Mouse (Mus musculus) erythroblast, embryonic 14.5 days (primary cell): ENCODE measurements around the gene Fa2h. TPM values are rescaled to one million over a fixed set of nuclear protein-coding genes. Genes with fewer than 3 reads are reported as not detected.
A peak's percentile ranks its signal among the peaks of the same experiment; 100 is the strongest.
"Not testable (repeated sequence)": the region's sequence is repeated elsewhere in the genome, so short reads cannot be mapped to it uniquely, and the experiment has no call there.

Source experiments
- H3K27me3 ChIP-seq: 2 replicates; pipeline ENCODE4 v1.6.1; 2012; ENCODE audit warnings: inconsistent platforms; ENCODE audit not compliant: control insufficient read depth
- H3K36me3 ChIP-seq: 2 replicates; pipeline ENCODE4 v1.6.1; 2012; ENCODE audit warnings: mild to moderate bottlenecking, inconsistent platforms; ENCODE audit not compliant: control insufficient read depth
- H3K4me1 ChIP-seq: 2 replicates; pipeline ENCODE4 v1.6.1; 2012; ENCODE audit warnings: inconsistent platforms; ENCODE audit not compliant: control insufficient read depth
- H3K4me3 ChIP-seq: replicated peaks from 2 replicates; pipeline ENCODE3; 2012; ENCODE audit warnings: moderate library complexity, mild to moderate bottlenecking, inconsistent platforms
- H3K9me3 ChIP-seq: 2 replicates; pipeline ENCODE4 v1.6.1; 2012; ENCODE audit warnings: low read length, inconsistent platforms, mixed read lengths; ENCODE audit not compliant: control insufficient read depth
- GATA1 ChIP-seq: IDR thresholded peaks from 2 replicates; pipeline ENCODE4 v1.6.1; 2012; ENCODE audit warnings: low read length, inconsistent platforms, mixed read lengths
- TAL1 ChIP-seq: IDR thresholded peaks from 3 replicates; pipeline ENCODE4 v1.6.1; 2012; ENCODE audit warnings: low read length, inconsistent platforms, mixed read lengths
- polyA plus RNA-seq: library from polyadenylated mRNA; stranded (reverse); fragments of >175 nt; gene quantifications from 2 replicates; pipeline ENCODE4 v1.2.3, GENCODE M21; 2012

Fa2h gene
- polyA plus RNA-seq, 1 experiment = not detected

DNA sequence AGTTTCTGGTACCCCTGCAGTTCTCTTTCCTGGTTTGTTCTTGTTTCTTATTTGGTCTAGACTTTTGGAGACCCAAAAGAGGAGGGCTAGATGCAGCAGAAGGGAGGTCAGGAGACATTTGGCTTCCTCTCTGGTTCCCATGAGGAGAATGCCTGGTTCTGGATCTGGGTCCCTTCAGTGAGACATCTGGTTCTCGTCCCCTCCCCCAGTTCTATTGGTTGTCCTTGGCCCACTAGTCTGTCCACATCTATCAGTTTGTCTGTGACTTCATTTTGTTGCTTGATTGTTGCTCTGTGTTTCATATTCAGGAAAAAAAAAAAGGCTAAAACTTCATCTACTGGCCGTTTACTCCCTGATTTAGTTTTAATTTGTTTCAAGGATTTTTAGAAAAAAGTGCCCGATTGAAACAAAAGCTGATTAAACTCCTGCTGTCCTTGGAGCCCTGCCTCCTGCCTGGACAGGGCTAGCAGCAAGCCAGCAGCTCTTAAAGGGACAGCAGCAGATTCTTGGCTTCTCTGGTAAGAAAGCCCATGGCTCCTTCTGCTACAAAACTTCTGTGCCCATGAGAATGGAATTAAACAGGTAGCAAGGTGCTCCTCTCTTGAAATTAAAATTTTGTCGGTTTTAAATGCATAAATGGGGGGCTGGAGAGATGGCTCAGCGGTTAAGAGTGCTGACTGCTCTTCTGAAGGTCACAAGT, 88.4 kb downstream of the Fa2h start:
- Histone ChIP-seq H3K9me3 (no peaks in the 10 kb centered on the region), H3K4me3 (no peak overlapping the region), H3K27me3 (no peaks in the 10 kb centered on the region), H3K36me3 (no peaks in the 10 kb centered on the region), H3K4me1 (peaks cover 6% of the 10 kb centered on the region)
- no peak for TF ChIP-seq TAL1

DNA sequence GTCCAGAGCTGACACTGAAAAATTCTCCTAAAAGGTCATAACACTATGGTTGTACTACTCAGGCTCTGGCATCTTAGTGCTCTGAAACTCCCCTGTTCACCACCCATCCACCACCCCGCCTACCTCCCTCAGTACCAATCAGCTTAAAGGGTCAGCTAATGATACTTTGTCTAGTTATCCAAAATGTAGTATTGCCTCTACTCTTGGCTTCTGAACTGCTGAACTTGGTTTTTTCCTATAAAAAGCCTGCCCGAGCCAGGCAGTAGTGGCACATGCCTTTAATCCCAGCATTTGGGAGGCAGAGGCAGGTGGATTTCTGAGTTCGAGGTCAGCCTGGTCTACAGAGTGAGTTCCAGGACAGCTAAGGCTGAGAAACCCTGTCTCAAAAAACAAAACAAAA, 89.3 kb downstream of the Fa2h start:
- Histone ChIP-seq H3K4me3 (no peak overlapping the region), H3K36me3 (no peaks in the 10 kb centered on the region), H3K9me3 (no peaks in the 10 kb centered on the region), H3K27me3 (no peaks in the 10 kb centered on the region), H3K4me1 (peaks cover 6% of the 10 kb centered on the region)
- TF ChIP-seq TAL1 = no peak
- TF ChIP-seq GATA1 = no peak

DNA sequence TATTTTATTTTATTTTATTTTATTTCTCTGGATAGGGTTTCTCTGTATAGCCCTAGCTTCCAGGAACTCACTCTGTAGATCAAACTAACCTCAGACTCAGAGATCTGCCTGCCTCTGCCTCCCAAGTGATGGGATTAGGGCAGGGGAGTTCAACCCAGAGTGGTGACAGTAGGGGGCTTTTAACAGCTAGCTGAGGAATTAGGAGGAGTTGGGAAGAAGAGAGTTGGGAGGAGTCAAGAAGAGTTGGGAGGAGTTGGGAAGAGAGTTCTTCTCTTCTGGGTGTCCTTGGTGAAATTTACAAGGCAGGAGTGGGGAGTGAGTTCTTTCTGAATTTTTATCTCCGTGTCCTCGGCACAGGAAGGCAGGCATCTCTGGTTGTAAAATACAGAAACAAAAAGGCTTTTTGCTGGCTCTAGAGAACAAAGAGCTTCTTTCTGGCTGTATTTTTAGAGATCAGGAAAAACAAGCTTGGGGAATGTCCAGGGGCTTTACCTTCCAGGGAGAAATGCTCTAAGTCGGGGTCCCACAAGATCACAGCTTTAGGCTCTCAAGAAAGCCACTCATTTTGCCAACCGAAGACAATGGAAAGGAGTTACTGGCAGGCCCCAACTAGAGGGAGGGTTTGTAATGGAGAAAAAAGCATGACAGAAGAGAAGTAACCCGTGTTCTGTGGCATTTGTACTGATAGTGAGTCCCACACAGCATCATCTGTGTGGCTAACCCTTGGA, 90.4 kb downstream of the Fa2h start:
- H3K27me3 ChIP-seq, H3K9me3 ChIP-seq: not testable (repeated sequence)

DNA sequence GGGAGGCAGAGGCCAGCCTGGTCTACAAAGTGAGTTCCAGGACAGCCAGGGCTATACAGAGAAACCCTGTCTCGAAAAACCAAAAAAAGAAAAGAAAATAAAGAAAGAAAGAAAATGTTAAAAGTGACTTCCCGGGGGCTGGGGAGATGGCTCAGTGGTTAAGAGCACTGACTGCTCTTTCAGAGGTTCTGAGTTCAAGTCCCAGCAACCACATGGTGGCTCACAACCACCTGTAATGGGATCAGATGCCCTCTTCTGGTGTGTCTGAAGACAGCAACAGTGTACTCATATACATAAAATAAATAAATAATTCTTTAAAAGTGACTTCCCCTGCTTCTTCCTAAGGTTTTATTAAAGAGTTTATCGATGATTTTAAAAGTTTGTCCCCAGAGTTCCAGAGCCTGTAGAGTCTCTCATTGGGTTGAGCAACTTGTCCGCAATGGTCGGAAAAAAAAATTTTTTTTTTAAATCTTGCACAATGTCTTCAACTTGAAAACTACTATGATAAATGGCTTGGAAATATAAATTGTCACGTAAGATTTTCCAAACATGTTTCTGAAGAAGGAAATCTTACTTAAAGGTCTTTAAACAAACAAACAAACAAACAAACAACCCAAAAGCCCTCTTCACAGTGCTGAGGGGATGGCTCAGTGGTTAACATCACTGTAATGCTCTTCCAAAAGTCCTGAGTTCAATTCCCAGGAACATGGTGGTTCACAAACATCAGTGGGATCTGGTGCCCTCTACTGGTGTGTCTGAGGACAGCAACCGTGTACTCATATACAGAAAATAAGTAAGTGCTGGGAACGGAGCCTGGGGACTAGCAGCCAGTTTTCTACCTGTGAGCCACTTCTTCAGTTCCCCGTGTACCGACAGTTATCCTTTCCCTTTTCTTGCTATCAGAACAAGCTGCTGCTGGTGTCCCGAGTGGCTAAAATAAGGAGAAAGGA, 92.8 kb downstream of the Fa2h start:
- H3K36me3 ChIP-seq = peaks cover 24% of the 10 kb centered on the region
- no peaks in the 10 kb centered on the region for H3K9me3 ChIP-seq
- H3K4me3 ChIP-seq = peak overlapping the region; percentile 100
- H3K4me1 ChIP-seq = peaks cover 28% of the 10 kb centered on the region
- TF ChIP-seq TAL1 = no peak
- no peak for TF ChIP-seq GATA1
- H3K27me3 ChIP-seq = no peaks in the 10 kb centered on the region

More for the DNA sequence above, 90.4 kb downstream of the Fa2h start:
- not testable (repeated sequence) for H3K4me3 ChIP-seq, H3K36me3 ChIP-seq
- H3K4me1 ChIP-seq = peaks cover 10% of the 10 kb centered on the region

DNA sequence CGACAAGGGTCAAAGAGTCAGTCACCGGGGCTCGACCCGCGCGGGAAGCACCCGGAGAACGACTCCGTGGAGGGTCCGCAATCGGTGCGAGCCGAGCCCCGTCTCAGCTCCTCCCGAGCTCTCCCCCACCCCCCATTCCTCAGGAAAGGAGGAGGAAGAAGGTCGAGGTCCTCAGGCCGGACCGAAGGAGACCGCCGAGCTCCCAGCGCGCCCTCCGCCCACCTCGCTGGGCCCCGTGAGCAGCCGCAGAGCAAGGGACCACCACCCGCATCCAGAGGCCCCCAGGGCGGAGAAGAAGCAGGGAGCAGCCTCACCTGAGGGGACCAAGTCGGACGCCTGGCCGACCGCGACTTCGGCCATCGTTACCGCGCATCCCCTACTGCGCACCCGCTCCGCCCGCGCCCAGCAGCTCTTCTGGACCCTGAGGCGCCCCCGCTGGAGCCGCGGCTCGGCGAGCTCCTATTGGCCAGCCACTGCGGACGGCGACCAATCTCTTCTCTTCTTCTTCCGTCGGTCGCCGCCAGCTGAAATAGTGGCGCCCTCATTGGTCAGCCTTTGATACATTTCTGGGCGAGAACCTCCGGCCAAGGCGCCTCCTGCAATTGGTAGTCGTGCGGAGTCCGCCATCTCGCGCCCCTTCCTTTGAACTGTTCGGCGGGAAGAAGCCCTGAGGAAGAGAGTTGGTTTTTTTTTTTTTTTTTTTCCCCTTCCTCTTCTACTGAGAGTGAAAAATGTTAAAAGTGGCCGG, 93.6 kb downstream of the Fa2h start, which contains the start of gene Rfwd3:
Gene Rfwd3 (minus strand): TSS at position 402 of the 748 bp plus-strand sequence.
- H3K4me1 ChIP-seq = peaks cover 35% of the 10 kb centered on the region
- H3K36me3 ChIP-seq = peaks cover 32% of the 10 kb centered on the region
- H3K27me3 ChIP-seq = no peaks in the 10 kb centered on the region
- TF ChIP-seq TAL1 = no peak
- no peak for TF ChIP-seq GATA1
- H3K4me3 ChIP-seq = peak within 1 kb of the TSS; percentile 100
- no peaks in the 10 kb centered on the region for H3K9me3 ChIP-seq

DNA sequence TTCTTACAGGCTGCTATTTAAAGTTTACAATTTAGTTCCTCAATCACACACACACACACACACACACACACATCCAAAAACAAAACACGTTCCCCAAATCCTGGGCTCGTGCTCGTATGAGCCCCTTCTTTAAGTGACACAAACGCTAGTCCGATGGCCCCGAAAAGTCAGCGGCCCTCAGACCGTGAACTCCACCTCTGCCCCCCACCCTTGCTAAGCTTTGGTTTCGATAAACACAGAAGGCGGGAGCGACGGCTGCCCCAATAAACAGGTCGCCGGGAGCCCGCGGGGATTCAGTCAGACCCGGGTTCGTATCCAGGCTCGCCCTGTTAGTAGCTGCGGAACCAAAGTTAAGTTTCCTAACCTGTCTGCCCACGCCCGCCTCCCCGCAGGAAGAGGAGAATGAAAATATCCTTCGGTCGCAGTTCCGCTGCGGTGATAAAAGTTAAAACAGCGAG, 94.2 kb downstream of the Fa2h start:
- Histone ChIP-seq H3K27me3 (no peaks in the 10 kb centered on the region), H3K4me3 (peak overlapping the region; percentile 100), H3K9me3 (no peaks in the 10 kb centered on the region), H3K36me3 (peaks cover 37% of the 10 kb centered on the region), H3K4me1 (peaks cover 39% of the 10 kb centered on the region)
- no peak for TF ChIP-seq TAL1
- TF ChIP-seq GATA1 = no peak

DNA sequence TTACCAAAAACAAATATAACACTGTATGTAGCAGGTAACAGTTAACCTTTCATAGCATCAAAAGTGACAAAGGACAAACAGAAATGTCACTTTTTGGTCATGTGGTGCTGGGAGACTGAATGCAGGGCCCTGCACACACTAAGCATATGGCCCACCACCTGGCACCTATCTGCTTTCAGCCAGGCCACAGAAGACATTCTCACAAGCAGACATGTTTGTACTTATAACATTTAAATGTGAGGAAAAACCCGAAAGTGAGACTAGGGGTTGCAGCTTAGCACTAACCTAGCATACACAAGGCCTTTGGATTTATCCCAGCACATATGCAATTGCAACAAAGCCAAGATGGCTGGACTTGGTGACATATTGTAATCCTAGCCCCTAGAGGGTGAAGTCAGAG, 95.6 kb downstream of the Fa2h start:
- TF ChIP-seq GATA1 (no peak), TAL1 (no peak)
- H3K4me3 ChIP-seq = peak overlapping the region; percentile 100
- no peaks in the 10 kb centered on the region for H3K9me3 ChIP-seq
- H3K36me3 ChIP-seq = peaks cover 51% of the 10 kb centered on the region
- H3K27me3 ChIP-seq = no peaks in the 10 kb centered on the region
- H3K4me1 ChIP-seq = peaks cover 44% of the 10 kb centered on the region

Other genes with a start within 250 kb of the Fa2h start
- 1.1 and 1.4 TPM in 2 replicates for gene Glg1, start 134.6 kb downstream of the Fa2h start, polyA plus RNA-seq
- 0.63 TPM in 2 replicates for gene Rfwd3, start 93.6 kb downstream of the Fa2h start, polyA plus RNA-seq
- 0.06 TPM in 1 of 2 replicates, not detected in the other for gene Mlkl, start 55.6 kb downstream of the Fa2h start, polyA plus RNA-seq
- 0.08 and 0.12 TPM in 2 replicates for gene Wdr59, start 128.3 kb upstream of the Fa2h start, polyA plus RNA-seq
- 0.85 and 1.6 TPM in 2 replicates for gene Znrf1, start 142.3 kb upstream of the Fa2h start, polyA plus RNA-seq
- not detected in 2 replicates for gene Ldhd, start 236.6 kb upstream of the Fa2h start, polyA plus RNA-seq
- gene Zfp1, start 249.6 kb upstream of the Fa2h start, polyA plus RNA-seq = 0.03 and 0.17 TPM in 2 replicates